Mouse (Mus musculus) spleen, postnatal 14 days (tissue): ENCODE results near the gene Ankrd55.

ENCODE experiments used
- DNase-seq, 2 experiments: peaks; one replicate each; pipeline ENCODE4 v3.0.0; 2021 to 2022; ENCODE audit warnings: low spot score in 2 of 2

Ankrd55 gene

GRCm38 (mm10) chr13:112288225-112289178 is at the start of gene Ankrd55:
TSS of gene Ankrd55 (plus strand) at chr13:112288451.
- DNase-seq: peak in 1 of 2 experiments; percentile 8

- DNase-seq: no peak
Observed at GRCm38 (mm10) chr13:112239239-112239638, 49.0 kb upstream of the Ankrd55 start.

- no peak for DNase-seq
Observed at GRCm38 (mm10) chr13:112241431-112241830, 46.8 kb upstream of the Ankrd55 start.

- no peak for DNase-seq
Observed at GRCm38 (mm10) chr13:112245131-112245530, 43.1 kb upstream of the Ankrd55 start.

- DNase-seq: no peak
Observed at GRCm38 (mm10) chr13:112251433-112251832, 36.8 kb upstream of the Ankrd55 start.

- no peak for DNase-seq
Observed at GRCm38 (mm10) chr13:112252012-112252411, 36.2 kb upstream of the Ankrd55 start.

GRCm38 (mm10) chr13:112252991-112253620 is 35.1 kb upstream of the Ankrd55 start:
- DNase-seq: no peak

GRCm38 (mm10) chr13:112254116-112254515 is 34.1 kb upstream of the Ankrd55 start:
- no peak for DNase-seq

- DNase-seq: no peak
Observed at GRCm38 (mm10) chr13:112255862-112256261, 32.4 kb upstream of the Ankrd55 start.

- DNase-seq: no peak
Observed at GRCm38 (mm10) chr13:112258478-112258877, 29.8 kb upstream of the Ankrd55 start.

GRCm38 (mm10) chr13:112259398-112259797 is 28.9 kb upstream of the Ankrd55 start:
- peak; percentile 34 to 55 for DNase-seq

GRCm38 (mm10) chr13:112264666-112265065 is 23.6 kb upstream of the Ankrd55 start:
- DNase-seq: peak in 1 of 2 experiments; percentile 15

GRCm38 (mm10) chr13:112271901-112272537 is 16.2 kb upstream of the Ankrd55 start:
- no peak for DNase-seq

GRCm38 (mm10) chr13:112274636-112275035 is 13.6 kb upstream of the Ankrd55 start:
- DNase-seq: no peak

GRCm38 (mm10) chr13:112275951-112276350 is 12.3 kb upstream of the Ankrd55 start:
- DNase-seq: no peak

GRCm38 (mm10) chr13:112277544-112277943 is 10.7 kb upstream of the Ankrd55 start:
- DNase-seq: no peak

- DNase-seq: no peak
Observed at GRCm38 (mm10) chr13:112278251-112278650, 10.0 kb upstream of the Ankrd55 start.

- no peak for DNase-seq
Observed at GRCm38 (mm10) chr13:112287135-112287534, 1.1 kb upstream of the Ankrd55 start.

- DNase-seq: no peak
Observed at GRCm38 (mm10) chr13:112287571-112288224, 553 bp upstream of the Ankrd55 start.

GRCm38 (mm10) chr13:112289338-112289737 is 1.1 kb downstream of the Ankrd55 start:
- no peak for DNase-seq

- no peak for DNase-seq
Observed at GRCm38 (mm10) chr13:112289981-112290380, 1.7 kb downstream of the Ankrd55 start.

GRCm38 (mm10) chr13:112292489-112292888 is 4.2 kb downstream of the Ankrd55 start:
- DNase-seq: no peak
